Mouse (Mus musculus): ENCODE results near the gene 4933402E13Rik. TPM values are rescaled to one million over a fixed set of nuclear protein-coding genes. Genes with fewer than 3 reads are reported as not detected.

Gene 4933402E13Rik
- polyA plus RNA-seq (2012) = not detected in 2 replicates

DNA sequence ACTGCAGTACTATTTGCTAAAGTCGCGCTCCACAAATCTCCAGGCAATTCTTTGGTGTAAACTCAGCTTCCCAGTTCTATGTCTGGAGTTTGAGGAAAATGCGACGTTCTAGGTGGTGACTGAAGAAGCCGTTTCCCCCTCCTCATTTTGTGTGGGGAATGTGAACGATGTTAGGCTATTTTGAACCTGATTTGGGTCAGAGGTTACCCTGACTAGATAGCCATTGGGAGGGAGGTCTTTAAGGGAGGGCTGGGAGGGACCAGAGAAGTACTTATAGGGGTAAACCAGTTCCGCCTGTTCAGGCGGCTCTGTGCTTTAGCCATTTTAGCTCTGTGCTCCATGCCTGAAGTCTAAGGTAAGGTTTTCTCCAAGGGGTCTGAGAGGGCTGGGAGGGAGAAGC lies at the start of gene 4933402E13Rik:
TSS of gene 4933402E13Rik (plus strand) at position 301 of the 400 bp plus-strand sequence.
- Histone ChIP-seq H3K9me3 (ENCODE audit: control insufficient read depth, low read length) (peaks cover 2% of the 10 kb centered on the region; the same call in 1 of the 2 replicates), H3K36me3 (ENCODE audit: control insufficient read depth) (no peaks in the 10 kb centered on the region), H3K4me1 (ENCODE audit: control insufficient read depth) (no peaks in the 10 kb centered on the region), H3K27me3 (ENCODE audit: control insufficient read depth) (no peaks in the 10 kb centered on the region), H3K4me3 (replicated peaks) (no peak within 1 kb of the TSS)
- TF ChIP-seq GATA1 (IDR thresholded peaks at IDR 0.05; ENCODE audit: low read length) = no peak

Other genes with a start within 250 kb of the 4933402E13Rik start
- not detected in 2 replicates for gene 4931400O07Rik, start 184.5 kb downstream of the 4933402E13Rik start, polyA plus RNA-seq (2012)